Mouse (Mus musculus): ENCODE data around the gene Pou1f1. TPM values are rescaled to one million over a fixed set of nuclear protein-coding genes. Genes with fewer than 3 reads are reported as not detected.
A peak's percentile ranks its signal among the peaks of the same experiment; 100 is the strongest.

The Pou1f1 gene
- total RNA-seq, 2 experiments from 2014 or later = not detected

DNA sequence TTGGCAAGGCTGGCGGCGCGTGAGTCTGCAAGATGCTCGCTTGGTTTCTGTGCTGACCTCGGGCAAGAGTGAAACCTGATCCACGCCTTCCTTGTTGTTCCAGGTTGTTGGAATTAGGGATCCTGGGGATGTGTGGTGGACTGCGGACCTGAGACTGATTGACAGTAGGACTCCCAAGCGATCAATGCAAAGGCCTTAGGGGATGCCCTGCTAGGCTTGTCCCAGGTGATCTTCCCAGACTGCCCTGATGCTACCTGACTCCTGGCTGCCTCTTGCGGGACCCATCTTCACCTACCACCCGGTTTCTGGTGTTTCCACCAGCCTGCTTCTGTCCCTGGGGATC lies 42.5 kb downstream of the Pou1f1 start:
- no peak; the same call in 1 of the 2 replicates for ATAC-seq (replicated peaks; ENCODE audit: poor library complexity)

- no peak for ATAC-seq (replicated peaks; ENCODE audit: poor library complexity)
Observed at GRCm38 (mm10) chr16:65564306-65564705, 44.0 kb downstream of the Pou1f1 start.

DNA sequence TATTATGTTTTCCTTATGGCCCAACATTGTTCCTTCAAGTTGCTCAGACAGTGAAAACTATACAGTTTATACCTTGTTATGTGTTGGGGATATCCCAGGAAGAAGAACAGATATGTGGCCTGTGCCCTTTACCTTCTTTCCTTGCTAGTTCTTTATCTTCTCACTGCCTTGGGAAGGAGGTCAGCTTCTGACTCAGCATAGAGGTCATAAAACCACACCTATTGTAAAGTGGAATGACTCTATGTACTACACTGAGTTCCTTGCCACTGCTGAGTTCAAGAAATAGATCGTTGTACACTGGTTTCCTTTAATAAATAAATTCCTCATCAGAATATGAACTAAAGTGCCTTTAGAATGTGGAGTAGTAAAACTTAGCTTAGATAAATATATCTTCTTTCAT lies 44.6 kb downstream of the Pou1f1 start:
- no peak for ATAC-seq (replicated peaks; ENCODE audit: poor library complexity)

DNA sequence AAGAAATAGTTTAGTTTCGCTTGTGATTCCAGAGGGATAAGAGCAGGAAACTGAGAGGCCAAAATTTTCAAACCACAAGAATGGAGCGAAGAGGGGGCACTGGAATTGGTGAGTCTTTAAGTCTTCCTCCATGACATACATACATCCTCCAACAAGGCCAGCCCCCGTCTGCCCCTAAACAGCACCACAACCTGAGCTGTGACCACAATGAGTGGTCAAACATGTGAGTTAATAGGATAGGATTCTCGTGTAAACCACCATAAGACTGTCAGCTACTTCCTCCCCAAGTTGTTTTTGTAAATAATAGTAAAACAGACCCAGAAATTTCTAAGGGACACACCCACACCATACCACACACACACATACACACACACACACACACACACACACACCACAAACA lies 48.5 kb downstream of the Pou1f1 start:
- peak; percentile 45 for ATAC-seq (replicated peaks; ENCODE audit: poor library complexity)

DNA sequence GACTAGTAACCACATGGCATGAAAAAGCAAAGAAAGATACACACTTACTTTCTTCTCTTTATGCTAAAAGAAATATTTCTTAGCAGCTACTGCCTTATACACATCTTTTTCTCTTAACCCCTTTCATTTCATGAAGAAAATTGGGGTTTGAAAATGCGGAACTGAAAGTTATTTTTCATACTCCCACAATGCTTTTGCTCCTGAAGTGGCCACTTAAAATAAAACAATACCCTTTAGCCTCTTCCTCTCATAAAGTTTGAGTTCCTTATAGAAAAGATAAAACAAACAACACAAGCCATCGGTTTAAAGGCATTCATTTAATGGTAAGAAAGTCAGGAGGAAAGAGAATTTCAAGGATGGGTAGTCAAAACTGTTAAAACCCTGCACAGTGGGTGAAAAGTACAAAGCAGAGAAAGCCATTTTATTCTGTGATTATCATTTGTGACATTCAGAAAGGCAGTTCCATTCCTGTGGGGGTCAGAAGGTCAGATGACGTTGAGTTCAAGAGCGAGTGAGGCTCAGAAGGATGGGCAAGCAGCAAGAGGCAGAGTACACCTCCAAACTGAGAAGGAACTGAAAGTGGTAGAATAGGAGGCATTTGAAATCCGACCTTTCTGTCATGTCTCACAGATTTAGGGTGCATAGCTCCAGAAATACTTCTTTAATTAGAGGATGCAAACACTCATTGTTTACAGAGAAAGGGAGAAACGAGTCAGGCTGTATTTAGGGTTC lies 57.2 kb downstream of the Pou1f1 start:
- ATAC-seq (replicated peaks; ENCODE audit: poor library complexity) = peak; percentile 61

Other genes starting within 250 kb of the Pou1f1 start
- gene Chmp2b, start 42.2 kb downstream of the Pou1f1 start, total RNA-seq (2015) = 64.1 and 64.5 TPM in 2 replicates
- gene Chmp2b, start 42.2 kb downstream of the Pou1f1 start, total RNA-seq (2017) = 38.9 and 39.4 TPM in 2 replicates